Mouse (Mus musculus) C2C12 (cell line): Measurements from ENCODE around the gene Rnpc3.

Experiments used
- CTCF ChIP-seq: IDR thresholded peaks from one replicate; pipeline ENCODE4 v1.5.1; 2011; ENCODE audit not compliant: control insufficient read depth, insufficient read depth, insufficient read length
- MAX ChIP-seq: IDR thresholded peaks from one replicate; pipeline ENCODE4 v1.6.1; 2011; ENCODE audit warnings: mild to moderate bottlenecking, control low read depth
- MYOD1 ChIP-seq: IDR thresholded peaks from one replicate; pipeline ENCODE4 v1.6.1; 2011; ENCODE audit warnings: low read depth; ENCODE audit not compliant: control insufficient read depth, insufficient read length
- USF1 ChIP-seq: IDR thresholded peaks from one replicate; pipeline ENCODE4 v1.6.1; 2011; ENCODE audit warnings: low read depth, mild to moderate bottlenecking, control low read depth, moderate library complexity

- TF ChIP-seq CTCF: peak; percentile 63
- no peak for TF ChIP-seq USF1
- no peak for TF ChIP-seq MAX
- no peak for TF ChIP-seq MYOD1
Measured at GRCm38 (mm10) chr3:113656940-113657339, 27.0 kb upstream of the Rnpc3 start.
